Mouse (Mus musculus) stomach, postnatal 0 days (tissue): ENCODE measurements around the gene Tpra1.

Source experiments
- CTCF ChIP-seq: IDR thresholded peaks from 2 replicates; pipeline ENCODE4 v1.5.1; 2016; ENCODE audit warnings: antibody characterized with exemption, low read depth, mild to moderate bottlenecking, moderate library complexity
- EP300 ChIP-seq: optimal IDR thresholded peaks from 2 replicates; pipeline ENCODE3; 2016; ENCODE audit warnings: antibody characterized with exemption

DNA sequence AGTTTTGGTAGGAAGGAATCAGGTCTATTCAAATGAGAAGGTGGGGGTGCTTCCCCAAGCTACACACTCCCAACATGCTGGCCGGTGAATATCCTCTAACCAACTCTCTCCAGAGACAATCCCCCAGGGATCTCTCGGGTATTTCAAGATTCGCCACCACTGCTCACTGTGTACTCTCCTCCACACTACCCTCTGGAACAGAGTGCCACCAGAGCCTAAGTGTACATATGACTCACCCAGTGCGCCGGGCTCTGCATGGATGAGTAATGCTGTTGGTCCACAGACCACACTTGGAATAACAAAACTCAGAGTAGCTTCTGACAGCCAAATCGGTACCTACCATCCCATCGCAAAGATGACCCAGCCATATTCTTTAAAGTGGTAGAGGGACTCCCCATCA is 32.6 kb upstream of the Tpra1 start:
- TF ChIP-seq CTCF (no peak), EP300 (no peak)
